Mouse (Mus musculus): ENCODE data around the gene Rnf123. TPM values are rescaled to one million over a fixed set of nuclear protein-coding genes. Genes with fewer than 3 reads are reported as not detected.

Rnf123 gene
- polyA plus RNA-seq, 1 experiment from 2014 or later: 41.2 TPM

- Histone ChIP-seq H3K27me3 (no peaks in the 10 kb centered on the region), H3K9ac (no peak overlapping the region), H3K4me1 (peaks cover 24% of the 10 kb centered on the region), H3K4me2 (no peak overlapping the region), H3K4me3 (replicated peaks) (no peak overlapping the region), H3K27ac (no peak overlapping the region), H3K9me3 (no peaks in the 10 kb centered on the region), H3K36me3 (replicated peaks) (peaks cover 12% of the 10 kb centered on the region)
- 97% methylated on average over 5 of the region's 5 CpGs for WGBS
- ATAC-seq (ENCODE audit: low FRiP score): no peak
Observed at GRCm38 (mm10) chr9:108008041-108008440, 75.1 kb downstream of the Rnf123 start.

- no peak for ATAC-seq (ENCODE audit: low FRiP score)
- Histone ChIP-seq H3K27me3 (0 out of 2 replicates have a peak, but pooled peaks cover 4% of the 10 kb centered on the region), H3K9me3 (no peaks in the 10 kb centered on the region), H3K4me2 (peak overlapping the region; percentile 75), H3K36me3 (replicated peaks) (0 out of 2 replicates have a peak, but pooled peaks cover 3% of the 10 kb centered on the region), H3K9ac (peak overlapping the region; percentile 93), H3K4me1 (peaks cover 31% of the 10 kb centered on the region), H3K4me3 (replicated peaks) (peak overlapping the region; percentile 99), H3K27ac (peak overlapping the region; percentile 95; the same call in 1 of the 2 replicates)
- WGBS: 18% methylated on average over 8 of the region's 8 CpGs
Observed at GRCm38 (mm10) chr9:108003531-108003890, 79.6 kb downstream of the Rnf123 start.

GRCm38 (mm10) chr9:108002778-108003530, 80.2 kb downstream of the Rnf123 start:
- 0 out of 2 replicates have a peak, but pooled peaks cover 4% of the 10 kb centered on the region for H3K27me3 ChIP-seq
- under 1% methylated on average over 50 of the region's 50 CpGs for WGBS
- H3K4me1 ChIP-seq: peaks cover 31% of the 10 kb centered on the region
- H3K4me2 ChIP-seq: peak overlapping the region; percentile 75
- H3K36me3 ChIP-seq (replicated peaks): no peaks in the 10 kb centered on the region
- peak overlapping the region; percentile 99 for H3K4me3 ChIP-seq (replicated peaks)
- H3K9me3 ChIP-seq: no peaks in the 10 kb centered on the region
- peak overlapping the region; percentile 95 for H3K27ac ChIP-seq
- ATAC-seq (ENCODE audit: low FRiP score): no peak; the same call in 1 of the 2 replicates
- peak overlapping the region; percentile 93 for H3K9ac ChIP-seq

- Histone ChIP-seq H3K9ac (peak within 1 kb of the TSS; percentile 93), H3K4me2 (peak within 1 kb of the TSS; percentile 82), H3K27me3 (0 out of 2 replicates have a peak, but pooled peaks cover 4% of the 10 kb centered on the region), H3K27ac (peak within 1 kb of the TSS; percentile 95), H3K36me3 (replicated peaks) (no peaks in the 10 kb centered on the region), H3K4me1 (peaks cover 31% of the 10 kb centered on the region), H3K9me3 (no peaks in the 10 kb centered on the region), H3K4me3 (replicated peaks) (peak within 1 kb of the TSS; percentile 99)
- peak; percentile 100 for ATAC-seq (ENCODE audit: low FRiP score)
- WGBS: under 1% methylated on average over 51 of the region's 51 CpGs
Observed at GRCm38 (mm10) chr9:108001922-108002770, 81.0 kb downstream of the Rnf123 start, which contains the start of gene Ip6k1. Gene Ip6k1, plus strand, starts transcription at chr9:108002501.

Small RNA genes within 50 kb of the gene (microRNA-seq; reads per million reads assigned to microRNA genes)
- gene Gm47303 (not detected), gene Mir7088 (not detected)

Other genes starting within 250 kb of the Rnf123 start
- gene Rbm6, start 210.1 kb downstream of the Rnf123 start, polyA plus RNA-seq (2016; fragmentation: Nextera tagmentation; extraction: Ambion mirVana): 136 and 137 TPM in 2 replicates
- gene Mon1a, start 195.2 kb downstream of the Rnf123 start, polyA plus RNA-seq (2016; fragmentation: Nextera tagmentation; extraction: Ambion mirVana): 16.0 and 17.7 TPM in 2 replicates
- 1.3 and 1.8 TPM in 2 replicates for gene Mst1r, start 176.5 kb downstream of the Rnf123 start, polyA plus RNA-seq (2016; fragmentation: Nextera tagmentation; extraction: Ambion mirVana)
- not detected in 2 replicates for gene Actl11, start 154.9 kb downstream of the Rnf123 start, polyA plus RNA-seq (2016; fragmentation: Nextera tagmentation; extraction: Ambion mirVana)
- 12.2 and 14.8 TPM in 2 replicates for gene Camkv, start 147.7 kb downstream of the Rnf123 start, polyA plus RNA-seq (2016; fragmentation: Nextera tagmentation; extraction: Ambion mirVana)
- gene Traip, start 133.2 kb downstream of the Rnf123 start, polyA plus RNA-seq (2016; fragmentation: Nextera tagmentation; extraction: Ambion mirVana): 30.6 and 32.3 TPM in 2 replicates
- gene Uba7, start 107.8 kb downstream of the Rnf123 start, polyA plus RNA-seq (2016; fragmentation: Nextera tagmentation; extraction: Ambion mirVana): 5.8 and 6.5 TPM in 2 replicates
- 0.86 and 1.2 TPM in 2 replicates for gene Gm20661, start 100.3 kb downstream of the Rnf123 start, polyA plus RNA-seq (2016; fragmentation: Nextera tagmentation; extraction: Ambion mirVana)
- 14.3 and 18.3 TPM in 2 replicates for gene Inka1, start 97.5 kb downstream of the Rnf123 start, polyA plus RNA-seq (2016; fragmentation: Nextera tagmentation; extraction: Ambion mirVana)
- gene Cdhr4, start 90.8 kb downstream of the Rnf123 start, polyA plus RNA-seq (2016; fragmentation: Nextera tagmentation; extraction: Ambion mirVana): 0.82 and 2.1 TPM in 2 replicates
- 0.49 TPM in 1 of 2 replicates, not detected in the other for gene Gm20662, start 87.0 kb downstream of the Rnf123 start, polyA plus RNA-seq (2016; fragmentation: Nextera tagmentation; extraction: Ambion mirVana)
- 82.3 and 88.2 TPM in 2 replicates for gene Ip6k1, start 80.8 kb downstream of the Rnf123 start, polyA plus RNA-seq (2016; fragmentation: Nextera tagmentation; extraction: Ambion mirVana)
- 18.2 and 19.3 TPM in 2 replicates for gene Gmppb, start 34.1 kb downstream of the Rnf123 start, polyA plus RNA-seq (2016; fragmentation: Nextera tagmentation; extraction: Ambion mirVana)
- gene Amigo3, start 30.2 kb downstream of the Rnf123 start, polyA plus RNA-seq (2016; fragmentation: Nextera tagmentation; extraction: Ambion mirVana): 3.6 and 3.8 TPM in 2 replicates
- 0.27 and 0.41 TPM in 2 replicates for gene Mst1, start 2.9 kb downstream of the Rnf123 start, polyA plus RNA-seq (2016; fragmentation: Nextera tagmentation; extraction: Ambion mirVana)
- gene Apeh, start 11.3 kb upstream of the Rnf123 start, polyA plus RNA-seq (2016; fragmentation: Nextera tagmentation; extraction: Ambion mirVana): 51.1 and 56.0 TPM in 2 replicates
- 3.6 and 3.9 TPM in 2 replicates for gene Bsn, start 107.0 kb upstream of the Rnf123 start, polyA plus RNA-seq (2016; fragmentation: Nextera tagmentation; extraction: Ambion mirVana)
- 62.7 and 67.9 TPM in 2 replicates for gene Dag1, start 180.6 kb upstream of the Rnf123 start, polyA plus RNA-seq (2016; fragmentation: Nextera tagmentation; extraction: Ambion mirVana)
- gene Nicn1, start 207.1 kb upstream of the Rnf123 start, polyA plus RNA-seq (2016; fragmentation: Nextera tagmentation; extraction: Ambion mirVana): 65.0 and 69.8 TPM in 2 replicates
- gene Amt, start 213.5 kb upstream of the Rnf123 start, polyA plus RNA-seq (2016; fragmentation: Nextera tagmentation; extraction: Ambion mirVana): 17.7 and 22.4 TPM in 2 replicates
- 331 and 341 TPM in 2 replicates for gene Rhoa, start 222.8 kb upstream of the Rnf123 start, polyA plus RNA-seq (2016; fragmentation: Nextera tagmentation; extraction: Ambion mirVana)
- 30.5 and 30.7 TPM in 2 replicates for gene Tcta, start 222.8 kb upstream of the Rnf123 start, polyA plus RNA-seq (2016; fragmentation: Nextera tagmentation; extraction: Ambion mirVana)